Mouse (Mus musculus): ENCODE measurements around the gene Mrpl38.

Gene Mrpl38

GRCm38 (mm10) chr11:116138468-116139138 lies at the start of gene Mrpl38:
Mrpl38 (minus strand) TSS chr11:116138868.
- DNase-seq (ENCODE audit: low spot score in 2 of 2), result peak; percentile 74 to 79

- DNase-seq (ENCODE audit: low spot score in 2 of 2), result no peak
Observed at GRCm38 (mm10) chr11:116187226-116187930, 48.7 kb upstream of the Mrpl38 start.

- DNase-seq (ENCODE audit: low spot score in 2 of 2), result no peak
Observed at GRCm38 (mm10) chr11:116186360-116186759, 47.7 kb upstream of the Mrpl38 start.

GRCm38 (mm10) chr11:116185836-116186235 lies 47.2 kb upstream of the Mrpl38 start:
- DNase-seq (ENCODE audit: low spot score in 2 of 2), result no peak

GRCm38 (mm10) chr11:116178411-116179121 lies 39.9 kb upstream of the Mrpl38 start:
- no peak for DNase-seq (ENCODE audit: low spot score in 2 of 2)

- no peak for DNase-seq (ENCODE audit: low spot score in 2 of 2)
Observed at GRCm38 (mm10) chr11:116176010-116176409, 37.3 kb upstream of the Mrpl38 start.

- DNase-seq (ENCODE audit: low spot score in 2 of 2), result no peak
Observed at GRCm38 (mm10) chr11:116174775-116175448, 36.2 kb upstream of the Mrpl38 start.

- DNase-seq (ENCODE audit: low spot score in 2 of 2), result no peak
Observed at GRCm38 (mm10) chr11:116171959-116172358, 33.3 kb upstream of the Mrpl38 start.

GRCm38 (mm10) chr11:116170003-116170800 lies 31.5 kb upstream of the Mrpl38 start:
- no peak for DNase-seq (ENCODE audit: low spot score in 2 of 2)

- no peak for DNase-seq (ENCODE audit: low spot score in 2 of 2)
Observed at GRCm38 (mm10) chr11:116169214-116169613, 30.5 kb upstream of the Mrpl38 start.

GRCm38 (mm10) chr11:116167884-116168439 lies 29.3 kb upstream of the Mrpl38 start, which contains the start of gene Fbf1:
Fbf1 (minus strand) TSS chr11:116168166.
- peak; percentile 93 to 94 for DNase-seq (ENCODE audit: low spot score in 2 of 2)

GRCm38 (mm10) chr11:116167232-116167631 lies 28.6 kb upstream of the Mrpl38 start:
- no peak for DNase-seq (ENCODE audit: low spot score in 2 of 2)

- no peak for DNase-seq (ENCODE audit: low spot score in 2 of 2)
Observed at GRCm38 (mm10) chr11:116163002-116163401, 24.3 kb upstream of the Mrpl38 start.

GRCm38 (mm10) chr11:116162146-116162545 lies 23.5 kb upstream of the Mrpl38 start:
- peak; percentile 41 to 69 for DNase-seq (ENCODE audit: low spot score in 2 of 2)

GRCm38 (mm10) chr11:116161312-116161711 lies 22.6 kb upstream of the Mrpl38 start:
- no peak for DNase-seq (ENCODE audit: low spot score in 2 of 2)

GRCm38 (mm10) chr11:116150960-116151359 lies 12.3 kb upstream of the Mrpl38 start:
- DNase-seq (ENCODE audit: low spot score in 2 of 2), result no peak

GRCm38 (mm10) chr11:116149341-116149740 lies 10.7 kb upstream of the Mrpl38 start:
- DNase-seq (ENCODE audit: low spot score in 2 of 2), result no peak

- no peak for DNase-seq (ENCODE audit: low spot score in 2 of 2)
Observed at GRCm38 (mm10) chr11:116148761-116149221, 10.1 kb upstream of the Mrpl38 start.

- peak; percentile 49 to 54 for DNase-seq (ENCODE audit: low spot score in 2 of 2)
Observed at GRCm38 (mm10) chr11:116146294-116146985, 7.8 kb upstream of the Mrpl38 start.
